ENCODE assay signal across 17 mouse cellular contexts in genomic region chr17:56736534-56736933, GRCm38 (mm10). TPM values are rescaled to one million over a fixed set of nuclear protein-coding genes. Genes with fewer than 3 reads are reported as not detected.
DNase-seq lines count a peak whose midpoint lies in the region; ATAC-seq and TF ChIP-seq lines count a peak whose summit lies in the region.
"Had no signal": no experiment of that assay in that cellular context is flagged by ENCODE, and none has a peak within 500 bp of the region (broad histone marks: within the 10 kb centered on the region; RNA-seq: fewer than 3 reads in every experiment).

No protein-coding gene starts in this region.

- H3K9ac ChIP-seq in forebrain, postnatal 0 days: no peak overlapping the region
- H3K9ac ChIP-seq in forebrain, embryonic 13.5 days: no peak overlapping the region
- no peak overlapping the region for H3K9ac ChIP-seq in lung, postnatal 0 days (replicated peaks; ENCODE audit: low read depth)
- H3K9ac ChIP-seq in stomach, postnatal 0 days (ENCODE audit: low read length): no peak overlapping the region
- H3K9ac ChIP-seq: embryonic facial prominence, embryonic 12.5 days; limb, embryonic 12.5 days had no signal

- TF ChIP-seq EP300 in lung, postnatal 0 days (IDR thresholded peaks at IDR 0.05): no peak
- no peak for TF ChIP-seq EP300 in stomach, postnatal 0 days (optimal IDR thresholded peaks at IDR 0.05)

- no peak overlapping the region for H3K4me3 ChIP-seq in forebrain, postnatal 0 days (ENCODE audit: low read depth, low read length)
- no peak overlapping the region for H3K4me3 ChIP-seq in forebrain, embryonic 13.5 days
- no peak overlapping the region for H3K4me3 ChIP-seq in lung, postnatal 0 days (ENCODE audit: low read depth, low read length)
- no peak overlapping the region for H3K4me3 ChIP-seq in bone marrow, adult 2 months (replicated peaks; ENCODE audit: control insufficient read depth, low read depth, low read length)
- H3K4me3 ChIP-seq in stomach, postnatal 0 days (ENCODE audit: low read depth, low read length): no peak overlapping the region
- H3K4me3 ChIP-seq: embryonic facial prominence, embryonic 12.5 days; limb, embryonic 12.5 days; myocyte had no signal

- WGBS in forebrain, postnatal 0 days: 49% methylated on average over 8 of the region's 8 CpGs
- WGBS in forebrain, embryonic 13.5 days: 43% methylated on average over 8 of the region's 8 CpGs
- 42% methylated on average over 8 of the region's 8 CpGs for WGBS in lung, postnatal 0 days
- 36% methylated on average over 8 of the region's 8 CpGs for WGBS in bone marrow, adult 2 months
- WGBS in stomach, postnatal 0 days: 42% methylated on average over 8 of the region's 8 CpGs

- H3K4me2 ChIP-seq in forebrain, postnatal 0 days (ENCODE audit: low read depth): no peak overlapping the region
- H3K4me2 ChIP-seq in forebrain, embryonic 13.5 days: no peak overlapping the region
- no peak overlapping the region for H3K4me2 ChIP-seq in lung, postnatal 0 days (replicated peaks; ENCODE audit: low read depth, low read length)
- no peak overlapping the region for H3K4me2 ChIP-seq in stomach, postnatal 0 days (replicated peaks; ENCODE audit: low read depth)
- H3K4me2 ChIP-seq: embryonic facial prominence, embryonic 12.5 days; limb, embryonic 12.5 days had no signal

- no peak for DNase-seq in forebrain, postnatal 0 days
- no peak for DNase-seq in lung, postnatal 0 days (ENCODE audit: low spot score)
- DNase-seq in lung, postnatal 36 days: no peak
- no peak for DNase-seq in stomach, postnatal 0 days (ENCODE audit: low spot score)
- DNase-seq in retina, postnatal 1 day: no peak
- DNase-seq in adrenal gland, adult 18-20 months (ENCODE audit: low spot score in 2 of 2): no peak
- DNase-seq: adrenal gland, adult 2 months; cerebellum, adult 11 months; heart, adult 11 months; kidney, adult 18-20 months; layer of hippocampus, adult 9-11 months had no signal

- no peak overlapping the region for H3K27ac ChIP-seq in forebrain, postnatal 0 days (ENCODE audit: low read depth, low read length)
- H3K27ac ChIP-seq in forebrain, embryonic 13.5 days: no peak overlapping the region
- H3K27ac ChIP-seq in lung, postnatal 0 days (ENCODE audit: low read length): no peak overlapping the region
- H3K27ac ChIP-seq in bone marrow, adult 2 months (ENCODE audit: control insufficient read depth, insufficient read depth, low read depth, low read length, poor library complexity): no peak overlapping the region
- no peak overlapping the region for H3K27ac ChIP-seq in stomach, postnatal 0 days (replicated peaks)
- H3K27ac ChIP-seq: embryonic facial prominence, embryonic 12.5 days; limb, embryonic 12.5 days had no signal

- no peaks in the 10 kb centered on the region for H3K9me3 ChIP-seq in forebrain, postnatal 0 days (ENCODE audit: low read length)
- H3K9me3 ChIP-seq in forebrain, embryonic 13.5 days (replicated peaks): no peaks in the 10 kb centered on the region
- no peaks in the 10 kb centered on the region for H3K9me3 ChIP-seq in lung, postnatal 0 days (ENCODE audit: low read length)
- H3K9me3 ChIP-seq in stomach, postnatal 0 days (ENCODE audit: control insufficient read depth, low read length): no peaks in the 10 kb centered on the region
- H3K9me3 ChIP-seq: embryonic facial prominence, embryonic 12.5 days; limb, embryonic 12.5 days had no signal

- TF ChIP-seq POLR2A in bone marrow, adult 2 months (IDR thresholded peaks at IDR 0.05; ENCODE audit: borderline replicate concordance, control insufficient read depth, low read depth, low read length): no peak

- H3K36me3 ChIP-seq in forebrain, postnatal 0 days (ENCODE audit: insufficient read depth): no peaks in the 10 kb centered on the region
- no peaks in the 10 kb centered on the region for H3K36me3 ChIP-seq in forebrain, embryonic 13.5 days (ENCODE audit: poor library complexity, severe bottlenecking)
- no peaks in the 10 kb centered on the region for H3K36me3 ChIP-seq in lung, postnatal 0 days (ENCODE audit: insufficient read depth, low read length)
- no peaks in the 10 kb centered on the region for H3K36me3 ChIP-seq in stomach, postnatal 0 days (ENCODE audit: control insufficient read depth, insufficient read depth, low read length)
- H3K36me3 ChIP-seq: embryonic facial prominence, embryonic 12.5 days; limb, embryonic 12.5 days had no signal

- TF ChIP-seq CTCF in forebrain, postnatal 0 days (IDR thresholded peaks at IDR 0.05; ENCODE audit: low read depth): peak; percentile 40; the same call in 1 of the 2 replicates
- TF ChIP-seq CTCF in lung, postnatal 0 days (IDR thresholded peaks at IDR 0.05): peak; percentile 51
- TF ChIP-seq CTCF in bone marrow, adult 2 months (IDR thresholded peaks at IDR 0.05; ENCODE audit: control insufficient read depth, insufficient read depth, low read length): peak; percentile 53
- TF ChIP-seq CTCF in stomach, postnatal 0 days (IDR thresholded peaks at IDR 0.05; ENCODE audit: low read depth): peak; percentile 58

- no peak for ATAC-seq in forebrain, postnatal 0 days
- no peak for ATAC-seq in forebrain, embryonic 13.5 days
- no peak for ATAC-seq in lung, postnatal 0 days
- no peak for ATAC-seq in stomach, postnatal 0 days (ENCODE audit: low FRiP score, low TSS enrichment)
- ATAC-seq: forebrain, embryonic 16.5 days had no signal

- H3K27me3 ChIP-seq in forebrain, postnatal 0 days (ENCODE audit: insufficient read depth, low read length): no peaks in the 10 kb centered on the region
- H3K27me3 ChIP-seq in forebrain, embryonic 13.5 days: 0 out of 2 replicates have a peak, but pooled peaks cover 5% of the 10 kb centered on the region
- H3K27me3 ChIP-seq in lung, postnatal 0 days (replicated peaks; ENCODE audit: insufficient read depth, low read length): no peaks in the 10 kb centered on the region
- no peaks in the 10 kb centered on the region for H3K27me3 ChIP-seq in stomach, postnatal 0 days (ENCODE audit: control insufficient read depth, insufficient read depth, low read length)

- no peaks in the 10 kb centered on the region for H3K4me1 ChIP-seq in forebrain, postnatal 0 days (ENCODE audit: insufficient read depth)
- no peaks in the 10 kb centered on the region for H3K4me1 ChIP-seq in forebrain, embryonic 13.5 days
- no peaks in the 10 kb centered on the region for H3K4me1 ChIP-seq in lung, postnatal 0 days (ENCODE audit: insufficient read depth, low read depth, low read length)
- no peaks in the 10 kb centered on the region for H3K4me1 ChIP-seq in bone marrow, adult 2 months (ENCODE audit: control insufficient read depth, insufficient read depth, low read length)
- no peaks in the 10 kb centered on the region for H3K4me1 ChIP-seq in stomach, postnatal 0 days (replicated peaks; ENCODE audit: control insufficient read depth, insufficient read depth)
- H3K4me1 ChIP-seq: embryonic facial prominence, embryonic 12.5 days; limb, embryonic 12.5 days had no signal

RNA-seq across cellular contexts. Expression of gene Vmac, which starts 18.7 kb away (rescaled TPM):
- total RNA-seq in forebrain, postnatal 0 days (2014; rRNA removed): 23.2 and 33.7 TPM in 2 replicates
- polyA plus RNA-seq in forebrain, postnatal 0 days (2015; fragmentation: Nextera tagmentation; extraction: Ambion mirVana): 24.3 and 26.9 TPM in 2 replicates
- polyA plus RNA-seq in forebrain, embryonic 13.5 days (2015; fragmentation: Nextera tagmentation; extraction: Ambion mirVana): 14.0 and 16.7 TPM in 2 replicates
- polyA plus RNA-seq in lung, postnatal 0 days (2015; fragmentation: Nextera tagmentation; extraction: Ambion mirVana): 17.2 and 17.5 TPM in 2 replicates
- 3.1 and 5.8 TPM in 2 replicates for polyA plus RNA-seq in bone marrow, adult 2 months (2011; ENCODE audit: insufficient read depth, insufficient read length, low replicate concordance, missing spikeins)
- polyA plus RNA-seq in stomach, postnatal 0 days (2015; fragmentation: Nextera tagmentation; extraction: Ambion mirVana): 19.0 and 22.8 TPM in 2 replicates
- total RNA-seq in adrenal gland, adult 18-20 months (2021): 10 to 100 TPM; 20.1 to 26.1 TPM

RNA-seq across cellular contexts. Expression of gene Ndufa11, which starts 19.0 kb away (rescaled TPM):
- 191 TPM in 2 replicates for total RNA-seq in forebrain, postnatal 0 days (2014; rRNA removed)
- polyA plus RNA-seq in forebrain, postnatal 0 days (2015; fragmentation: Nextera tagmentation; extraction: Ambion mirVana): 576 and 730 TPM in 2 replicates
- 433 and 459 TPM in 2 replicates for polyA plus RNA-seq in forebrain, embryonic 13.5 days (2015; fragmentation: Nextera tagmentation; extraction: Ambion mirVana)
- polyA plus RNA-seq in lung, postnatal 0 days (2015; fragmentation: Nextera tagmentation; extraction: Ambion mirVana): 380 and 426 TPM in 2 replicates
- polyA plus RNA-seq in bone marrow, adult 2 months (2011; ENCODE audit: insufficient read depth, insufficient read length, low replicate concordance, missing spikeins): 136 and 211 TPM in 2 replicates
- 584 and 595 TPM in 2 replicates for polyA plus RNA-seq in stomach, postnatal 0 days (2015; fragmentation: Nextera tagmentation; extraction: Ambion mirVana)
- total RNA-seq in adrenal gland, adult 18-20 months (2021): 100 to 1,000 TPM; 276 to 402 TPM

RNA-seq across cellular contexts. Expression of gene Nrtn, which starts 20.8 kb away (rescaled TPM):
- 1.9 and 5.4 TPM in 2 replicates for total RNA-seq in forebrain, postnatal 0 days (2014; rRNA removed)
- polyA plus RNA-seq in forebrain, postnatal 0 days (2015; fragmentation: Nextera tagmentation; extraction: Ambion mirVana): 2.7 and 2.8 TPM in 2 replicates
- polyA plus RNA-seq in forebrain, embryonic 13.5 days (2015; fragmentation: Nextera tagmentation; extraction: Ambion mirVana): 1.7 TPM in 2 replicates
- polyA plus RNA-seq in lung, postnatal 0 days (2015; fragmentation: Nextera tagmentation; extraction: Ambion mirVana): 10.5 and 10.7 TPM in 2 replicates
- not detected in 2 replicates for polyA plus RNA-seq in bone marrow, adult 2 months (2011; ENCODE audit: insufficient read depth, insufficient read length, low replicate concordance, missing spikeins)
- 32.4 and 37.9 TPM in 2 replicates for polyA plus RNA-seq in stomach, postnatal 0 days (2015; fragmentation: Nextera tagmentation; extraction: Ambion mirVana)
- 1 to 10 TPM; 3.4 to 4.0 TPM for total RNA-seq in adrenal gland, adult 18-20 months (2021)

RNA-seq across cellular contexts. Expression of gene Dus3l, which starts 28.0 kb away (rescaled TPM):
- 75.1 and 75.3 TPM in 2 replicates for total RNA-seq in forebrain, postnatal 0 days (2014; rRNA removed)
- polyA plus RNA-seq in forebrain, postnatal 0 days (2015; fragmentation: Nextera tagmentation; extraction: Ambion mirVana): 70.4 and 79.9 TPM in 2 replicates
- polyA plus RNA-seq in forebrain, embryonic 13.5 days (2015; fragmentation: Nextera tagmentation; extraction: Ambion mirVana): 50.0 and 56.9 TPM in 2 replicates
- polyA plus RNA-seq in lung, postnatal 0 days (2015; fragmentation: Nextera tagmentation; extraction: Ambion mirVana): 26.3 and 29.7 TPM in 2 replicates
- polyA plus RNA-seq in bone marrow, adult 2 months (2011; ENCODE audit: insufficient read depth, insufficient read length, low replicate concordance, missing spikeins): 15.8 and 51.0 TPM in 2 replicates
- 22.9 and 24.4 TPM in 2 replicates for polyA plus RNA-seq in stomach, postnatal 0 days (2015; fragmentation: Nextera tagmentation; extraction: Ambion mirVana)
- total RNA-seq in adrenal gland, adult 18-20 months (2021): 10 to 100 TPM; 28.3 to 31.3 TPM

RNA-seq across cellular contexts. Expression of gene Prr22, which starts 33.5 kb away (rescaled TPM):
- total RNA-seq in forebrain, postnatal 0 days (2014; rRNA removed): 0.69 and 0.71 TPM in 2 replicates
- 0.14 and 0.25 TPM in 2 replicates for polyA plus RNA-seq in forebrain, postnatal 0 days (2015; fragmentation: Nextera tagmentation; extraction: Ambion mirVana)
- 1.2 and 1.3 TPM in 2 replicates for polyA plus RNA-seq in forebrain, embryonic 13.5 days (2015; fragmentation: Nextera tagmentation; extraction: Ambion mirVana)
- 0.23 and 0.33 TPM in 2 replicates for polyA plus RNA-seq in lung, postnatal 0 days (2015; fragmentation: Nextera tagmentation; extraction: Ambion mirVana)
- polyA plus RNA-seq in bone marrow, adult 2 months (2011; ENCODE audit: insufficient read depth, insufficient read length, low replicate concordance, missing spikeins): 1.7 and 1.9 TPM in 2 replicates
- 0.38 and 0.65 TPM in 2 replicates for polyA plus RNA-seq in stomach, postnatal 0 days (2015; fragmentation: Nextera tagmentation; extraction: Ambion mirVana)
- under 1 TPM; 0.48 to 0.93 TPM for total RNA-seq in adrenal gland, adult 18-20 months (2021)
